Mouse (Mus musculus) bone marrow, adult 2 months (tissue): ENCODE data around the gene Snx14. TPM values are rescaled to one million over a fixed set of nuclear protein-coding genes. Genes with fewer than 3 reads are reported as not detected.

Experiments used
- H3K27ac ChIP-seq: fragments of 200-500 bp; 2 replicates; pipeline ENCODE4 v1.5.1; 2012; ENCODE audit warnings: low read depth, mild to moderate bottlenecking, control low read depth, inconsistent platforms, low read length; ENCODE audit not compliant: control insufficient read depth, poor library complexity, insufficient read depth
- H3K4me1 ChIP-seq: fragments of 200-500 bp; 2 replicates; pipeline ENCODE4 v1.6.1; 2011; ENCODE audit warnings: low read length; ENCODE audit not compliant: control insufficient read depth, insufficient read depth
- H3K4me3 ChIP-seq: fragments of 200-500 bp; replicated peaks from 2 replicates; pipeline ENCODE3; 2011; ENCODE audit warnings: mild to moderate bottlenecking, low read depth, low read length, control low read depth; ENCODE audit not compliant: control insufficient read depth
- CTCF ChIP-seq: fragments of 200-500 bp; IDR thresholded peaks from 2 replicates; pipeline ENCODE4 v1.5.1; 2011; ENCODE audit warnings: low read length, control low read depth; ENCODE audit not compliant: control insufficient read depth, insufficient read depth
- POLR2A ChIP-seq: fragments of 200-500 bp; IDR thresholded peaks from 2 replicates; pipeline ENCODE4 v1.6.1; 2011; ENCODE audit warnings: low read depth, mild to moderate bottlenecking, control low read depth, low read length, borderline replicate concordance; ENCODE audit not compliant: control insufficient read depth
- WGBS: fragments of 180-500 bp; shearing (Covaris S2); methylation state at CpG from one replicate; pipeline ENCODE4 v1.1.7; 2018; 5-methylcytosine and 5-hydroxymethylcytosine counted together
- polyA plus RNA-seq: library from polyadenylated mRNA; stranded (reverse); fragments of >200 nt; gene quantifications from 2 replicates; pipeline ENCODE4 v1.2.4, GENCODE M21; 2011; ENCODE audit warnings: low replicate concordance; ENCODE audit not compliant: missing spikeins, insufficient read depth, insufficient read length

Snx14 gene
- polyA plus RNA-seq, 1 experiment = 8.9 TPM

GRCm38 (mm10) chr9:88348623-88349022 lies 90.1 kb downstream of the Snx14 start:
- H3K4me1 ChIP-seq = peaks cover 8% of the 10 kb centered on the region
- WGBS = 10% methylated on average over 6 of the region's 6 CpGs
- no peak overlapping the region for H3K4me3 ChIP-seq
- TF ChIP-seq POLR2A (no peak), CTCF (no peak)
- H3K27ac ChIP-seq = peak overlapping the region; percentile 31; the same call in 1 of the 2 replicates

GRCm38 (mm10) chr9:88346857-88347256 lies 91.9 kb downstream of the Snx14 start:
- Histone ChIP-seq H3K27ac (no peak overlapping the region), H3K4me3 (no peak overlapping the region), H3K4me1 (peaks cover 7% of the 10 kb centered on the region)
- 19% methylated on average over 5 of the region's 5 CpGs for WGBS
- TF ChIP-seq POLR2A = no peak
- TF ChIP-seq CTCF = no peak

- H3K4me3 ChIP-seq = no peak overlapping the region
- no peak overlapping the region for H3K27ac ChIP-seq
- H3K4me1 ChIP-seq = peaks cover 3% of the 10 kb centered on the region
- 85% methylated on average over 2 of the region's 2 CpGs for WGBS
- TF ChIP-seq CTCF = no peak
- TF ChIP-seq POLR2A = no peak
Measured at GRCm38 (mm10) chr9:88344424-88344823, 94.3 kb downstream of the Snx14 start.

- Histone ChIP-seq H3K27ac (no peak overlapping the region), H3K4me1 (peaks cover 3% of the 10 kb centered on the region), H3K4me3 (no peak overlapping the region)
- TF ChIP-seq CTCF (no peak), POLR2A (no peak)
- WGBS = 81% methylated on average over 3 of the region's 3 CpGs
Measured at GRCm38 (mm10) chr9:88342701-88343100, 96.1 kb downstream of the Snx14 start.

GRCm38 (mm10) chr9:88342241-88342640 lies 96.5 kb downstream of the Snx14 start:
- TF ChIP-seq POLR2A (no peak), CTCF (no peak)
- WGBS = 75% methylated on average over 7 of the region's 7 CpGs
- H3K4me1 ChIP-seq = peaks cover under 1% of the 10 kb centered on the region; the same call in 1 of the 2 replicates
- no peak overlapping the region for H3K27ac ChIP-seq
- no peak overlapping the region for H3K4me3 ChIP-seq

GRCm38 (mm10) chr9:88340819-88341218 lies 97.9 kb downstream of the Snx14 start:
- no peak for TF ChIP-seq POLR2A
- no peak for TF ChIP-seq CTCF
- 80% methylated on average over 3 of the region's 3 CpGs for WGBS
- H3K4me1 ChIP-seq = no peaks in the 10 kb centered on the region
- H3K27ac ChIP-seq = no peak overlapping the region
- no peak overlapping the region for H3K4me3 ChIP-seq

- Histone ChIP-seq H3K27ac (no peak overlapping the region), H3K4me3 (no peak overlapping the region), H3K4me1 (no peaks in the 10 kb centered on the region)
- no peak for TF ChIP-seq CTCF
- TF ChIP-seq POLR2A = no peak
- 74% methylated on average over 1 of the region's 2 CpGs for WGBS
Measured at GRCm38 (mm10) chr9:88335839-88336238, 102.9 kb downstream of the Snx14 start.

- H3K4me1 ChIP-seq = no peaks in the 10 kb centered on the region
- WGBS = 70% methylated on average over 3 of the region's 3 CpGs
- no peak overlapping the region for H3K27ac ChIP-seq
- TF ChIP-seq POLR2A (no peak), CTCF (no peak)
- H3K4me3 ChIP-seq = no peak overlapping the region
Measured at GRCm38 (mm10) chr9:88332447-88332846, 106.3 kb downstream of the Snx14 start.

- Histone ChIP-seq H3K4me3 (no peak overlapping the region), H3K4me1 (no peaks in the 10 kb centered on the region; the same call in 1 of the 2 replicates)
- 62% methylated on average over 3 of the region's 3 CpGs for WGBS
Measured at GRCm38 (mm10) chr9:88330316-88330715, 108.4 kb downstream of the Snx14 start.

More at GRCm38 (mm10) chr9:88330316-88330715, 108.4 kb downstream of the Snx14 start:
- TF ChIP-seq CTCF (no peak), POLR2A (no peak)
- no peak overlapping the region for H3K27ac ChIP-seq
